Mouse (Mus musculus) bone marrow macrophage, adult 2 months (primary cell): Measurements from ENCODE around the gene Lamb1. TPM values are rescaled to one million over a fixed set of nuclear protein-coding genes. Genes with fewer than 3 reads are reported as not detected.

Experiments
- H3K27ac ChIP-seq: 2 replicates; pipeline ENCODE4 v1.5.1; 2012; ENCODE audit warnings: low read depth, low read length; ENCODE audit not compliant: insufficient read depth
- H3K4me1 ChIP-seq: 2 replicates; pipeline ENCODE4 v1.6.1; 2012; ENCODE audit warnings: low read length; ENCODE audit not compliant: control insufficient read depth, insufficient read depth
- H3K4me3 ChIP-seq: 2 replicates; pipeline ENCODE4 v1.5.1; 2012; ENCODE audit warnings: mild to moderate bottlenecking, low read length, moderate library complexity; ENCODE audit not compliant: insufficient read depth
- CTCF ChIP-seq: IDR thresholded peaks from 2 replicates; pipeline ENCODE4 v1.5.1; 2012; ENCODE audit warnings: low read depth, mild to moderate bottlenecking, low read length, moderate library complexity
- POLR2A ChIP-seq: IDR thresholded peaks from 2 replicates; pipeline ENCODE4 v1.6.1; 2012; ENCODE audit warnings: mild to moderate bottlenecking, low read depth, low read length, borderline replicate concordance
- polyA plus RNA-seq: library from polyadenylated mRNA; stranded (reverse); fragments of >200 nt; gene quantifications from 2 replicates; pipeline ENCODE4 v1.2.4, GENCODE M21; 2012; ENCODE audit not compliant: missing spikeins, insufficient read depth, insufficient read length

The Lamb1 gene
- polyA plus RNA-seq, 1 experiment, result 1.1 TPM

DNA sequence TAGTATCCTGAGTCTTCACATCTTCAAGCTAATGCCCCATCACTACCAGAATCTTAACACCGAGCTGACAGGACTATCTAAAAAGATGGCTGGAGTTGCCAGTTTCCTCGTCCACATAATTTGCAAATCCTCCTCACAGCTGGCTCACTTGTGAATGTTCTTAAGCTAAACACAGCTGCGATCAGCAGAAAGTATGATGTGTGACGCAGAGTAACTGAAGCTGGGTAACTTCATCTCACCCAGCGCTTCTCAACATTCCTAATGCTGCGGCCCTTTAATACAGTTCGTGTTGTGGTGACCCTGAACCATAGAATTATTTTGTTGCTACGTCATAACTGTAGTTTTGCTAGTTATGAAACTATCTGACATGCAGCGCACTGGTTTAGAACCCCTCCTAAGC, 62.1 kb downstream of the Lamb1 start:
- Histone ChIP-seq H3K4me1 (no peaks in the 10 kb centered on the region), H3K4me3 (no peak overlapping the region), H3K27ac (no peak overlapping the region)
- TF ChIP-seq POLR2A, result no peak
- TF ChIP-seq CTCF, result no peak

- no peak overlapping the region for H3K4me3 ChIP-seq
- no peaks in the 10 kb centered on the region for H3K4me1 ChIP-seq
- H3K27ac ChIP-seq, result no peak overlapping the region
- TF ChIP-seq CTCF (no peak), POLR2A (no peak)
Measured at GRCm38 (mm10) chr12:31333261-31333660, 68.2 kb downstream of the Lamb1 start.

DNA sequence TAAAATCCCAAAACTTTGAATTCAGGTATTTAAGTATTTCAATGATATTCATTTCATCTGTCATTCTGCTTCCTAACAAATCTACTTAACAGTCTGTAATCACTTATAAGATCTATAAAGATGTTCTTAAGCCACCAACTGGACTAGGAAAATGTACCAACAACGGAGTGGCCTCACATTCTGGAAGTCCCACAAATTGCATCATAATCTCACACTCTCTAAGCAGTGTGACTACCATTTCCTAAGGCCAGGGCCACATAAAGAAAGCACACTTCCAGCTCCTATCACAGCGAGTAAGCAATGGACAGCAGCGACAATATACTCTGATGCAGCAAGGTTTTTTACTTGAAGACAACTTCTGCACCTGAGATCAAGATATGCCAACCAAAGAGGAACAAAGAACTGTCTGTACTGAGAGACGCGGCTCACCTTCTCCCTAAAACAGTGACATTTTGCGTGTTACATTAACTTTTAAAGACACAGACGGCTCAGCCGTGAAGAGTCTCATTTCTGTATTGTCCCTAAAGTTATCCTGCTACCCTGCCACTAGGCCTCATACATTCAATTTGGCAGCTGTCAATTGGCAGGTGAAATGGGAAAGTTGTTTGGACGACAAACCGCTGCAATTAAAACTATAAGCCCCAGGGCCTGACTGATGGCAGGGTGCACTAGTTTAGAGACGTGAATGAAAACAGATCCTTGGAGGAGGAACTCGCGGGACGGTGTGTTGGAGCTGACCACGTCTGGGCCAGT, 85.3 kb downstream of the Lamb1 start:
- no peak for TF ChIP-seq POLR2A
- TF ChIP-seq CTCF, result no peak
- peaks cover 3% of the 10 kb centered on the region for H3K4me1 ChIP-seq
- H3K4me3 ChIP-seq, result peak overlapping the region; percentile 84
- peak overlapping the region; percentile 52; the same call in 1 of the 2 replicates for H3K27ac ChIP-seq

GRCm38 (mm10) chr12:31350944-31351928, 86.2 kb downstream of the Lamb1 start, which contains the start of gene Dld:
Dld (minus strand) TSS chr12:31351453.
- H3K27ac ChIP-seq, result peak within 1 kb of the TSS; percentile 52
- peaks cover 3% of the 10 kb centered on the region for H3K4me1 ChIP-seq
- TF ChIP-seq CTCF (no peak), POLR2A (peak; percentile 51; the same call in 1 of the 2 replicates)
- H3K4me3 ChIP-seq, result peak within 1 kb of the TSS; percentile 84

- H3K4me3 ChIP-seq, result no peak overlapping the region
- TF ChIP-seq CTCF (no peak), POLR2A (no peak)
- H3K4me1 ChIP-seq, result no peaks in the 10 kb centered on the region
- no peak overlapping the region for H3K27ac ChIP-seq
Measured at GRCm38 (mm10) chr12:31366428-31366827, 101.4 kb downstream of the Lamb1 start.

DNA sequence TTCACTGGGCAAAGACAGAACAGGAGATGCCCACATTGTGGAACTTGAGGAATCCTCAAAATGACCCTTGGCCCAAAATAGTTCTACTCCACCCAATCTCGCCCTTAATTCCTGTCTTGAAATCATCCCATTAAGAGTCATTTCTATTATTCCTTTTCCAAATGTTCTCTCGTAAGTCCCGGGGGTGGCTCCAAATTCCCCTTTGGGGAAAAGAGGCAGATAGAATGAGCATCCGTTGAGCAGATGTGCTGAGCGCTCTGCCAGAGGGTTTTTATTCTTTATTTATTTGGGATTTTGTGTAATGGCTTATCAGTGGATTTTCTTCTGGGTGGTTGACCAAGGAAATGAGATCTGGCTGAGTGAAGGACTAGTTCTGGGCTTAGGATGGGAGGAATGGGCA, 102.7 kb downstream of the Lamb1 start:
- H3K27ac ChIP-seq, result no peak overlapping the region
- H3K4me3 ChIP-seq, result no peak overlapping the region
- TF ChIP-seq CTCF (no peak), POLR2A (no peak)
- H3K4me1 ChIP-seq, result no peaks in the 10 kb centered on the region

DNA sequence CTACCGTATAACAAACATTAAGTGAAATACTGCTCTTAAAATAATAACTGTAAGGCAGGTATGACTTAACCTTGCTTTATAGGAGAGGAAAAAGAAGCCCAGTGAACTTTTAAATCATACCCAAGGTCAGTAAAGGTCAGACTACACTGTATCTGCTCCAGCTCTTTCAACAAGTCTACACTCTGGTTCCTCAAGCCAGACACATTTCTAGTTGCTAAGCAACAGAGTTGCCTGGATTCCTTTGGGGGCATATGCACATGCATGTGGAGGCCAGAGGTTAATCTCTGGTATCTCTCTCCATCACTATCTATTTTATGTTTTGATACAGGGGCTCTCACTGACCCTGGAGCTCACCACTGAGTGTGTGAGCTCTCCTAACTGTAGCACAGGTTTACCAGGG, 104.1 kb downstream of the Lamb1 start:
- no peak overlapping the region for H3K4me3 ChIP-seq

GRCm38 (mm10) chr12:31369656-31370055, 104.6 kb downstream of the Lamb1 start:
- Histone ChIP-seq H3K27ac (no peak overlapping the region), H3K4me3 (no peak overlapping the region), H3K4me1 (no peaks in the 10 kb centered on the region)
- TF ChIP-seq POLR2A (no peak), CTCF (no peak)

More for the DNA sequence above, 104.1 kb downstream of the Lamb1 start:
- H3K4me1 ChIP-seq, result no peaks in the 10 kb centered on the region
- no peak overlapping the region for H3K27ac ChIP-seq
- no peak for TF ChIP-seq CTCF
- no peak for TF ChIP-seq POLR2A

GRCm38 (mm10) chr12:31374603-31375282, 109.7 kb downstream of the Lamb1 start:
- TF ChIP-seq CTCF (peak; percentile 79), POLR2A (no peak)
- Histone ChIP-seq H3K27ac (no peak overlapping the region), H3K4me1 (no peaks in the 10 kb centered on the region), H3K4me3 (no peak overlapping the region)
